Mouse (Mus musculus): Measurements from ENCODE around the gene Pcdh9.

- TF ChIP-seq POLR2A (IDR thresholded peaks at IDR 0.05; ENCODE audit: insufficient read depth, low read depth, low read length) (no peak), CTCF (IDR thresholded peaks at IDR 0.05; ENCODE audit: insufficient read depth, low read depth, low read length) (no peak)
These were observed 47.7 kb downstream of the Pcdh9 start for GRCm38 (mm10) chr14:93842686-93843288.
